Mouse (Mus musculus): Measurements from ENCODE around the gene Crybg2. TPM values are rescaled to one million over a fixed set of nuclear protein-coding genes. Genes with fewer than 3 reads are reported as not detected.

The Crybg2 gene
- total RNA-seq, 2 experiments from 2014 or later, result 0.25 to 0.28 TPM

GRCm38 (mm10) chr4:134119644-134120043 lies 59.0 kb downstream of the Crybg2 start:
- DNase-seq (ENCODE audit: low spot score in 2 of 2), result no peak

GRCm38 (mm10) chr4:134120192-134120805 lies 59.7 kb downstream of the Crybg2 start:
- DNase-seq (ENCODE audit: low spot score in 2 of 2), result no peak

- no peak for DNase-seq (ENCODE audit: low spot score in 2 of 2)
Measured at GRCm38 (mm10) chr4:134120916-134121315, 60.3 kb downstream of the Crybg2 start.

- no peak for DNase-seq (ENCODE audit: low spot score in 2 of 2)
Measured at GRCm38 (mm10) chr4:134121571-134121970, 61.0 kb downstream of the Crybg2 start.

GRCm38 (mm10) chr4:134122281-134122680 lies 61.7 kb downstream of the Crybg2 start:
- DNase-seq (ENCODE audit: low spot score in 2 of 2), result no peak

DNA sequence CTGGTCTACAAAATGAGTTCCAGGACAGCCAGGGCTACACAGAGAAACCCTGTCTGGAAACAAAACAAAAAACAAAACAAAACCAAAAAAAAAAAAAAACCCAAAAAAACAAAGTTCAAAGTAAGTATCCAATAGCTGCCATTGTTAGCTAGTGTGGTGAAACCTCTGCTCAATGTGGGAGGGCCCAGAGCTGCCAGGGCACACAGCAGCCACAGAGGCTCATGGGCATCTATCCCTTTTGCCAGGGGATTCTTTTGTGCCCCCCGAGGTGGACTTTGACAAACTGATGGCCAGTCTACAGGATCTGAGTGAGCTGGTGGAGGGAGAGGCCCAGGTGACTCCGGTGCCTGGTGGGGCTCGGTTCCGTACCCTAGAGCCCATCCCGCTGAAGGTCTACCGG lies 62.5 kb downstream of the Crybg2 start:
- DNase-seq (ENCODE audit: low spot score in 2 of 2), result no peak

GRCm38 (mm10) chr4:134123680-134124551 lies 63.3 kb downstream of the Crybg2 start:
- DNase-seq (ENCODE audit: low spot score in 2 of 2), result no peak

GRCm38 (mm10) chr4:134125383-134126060 lies 64.9 kb downstream of the Crybg2 start:
- DNase-seq (ENCODE audit: low spot score in 2 of 2), result no peak

DNA sequence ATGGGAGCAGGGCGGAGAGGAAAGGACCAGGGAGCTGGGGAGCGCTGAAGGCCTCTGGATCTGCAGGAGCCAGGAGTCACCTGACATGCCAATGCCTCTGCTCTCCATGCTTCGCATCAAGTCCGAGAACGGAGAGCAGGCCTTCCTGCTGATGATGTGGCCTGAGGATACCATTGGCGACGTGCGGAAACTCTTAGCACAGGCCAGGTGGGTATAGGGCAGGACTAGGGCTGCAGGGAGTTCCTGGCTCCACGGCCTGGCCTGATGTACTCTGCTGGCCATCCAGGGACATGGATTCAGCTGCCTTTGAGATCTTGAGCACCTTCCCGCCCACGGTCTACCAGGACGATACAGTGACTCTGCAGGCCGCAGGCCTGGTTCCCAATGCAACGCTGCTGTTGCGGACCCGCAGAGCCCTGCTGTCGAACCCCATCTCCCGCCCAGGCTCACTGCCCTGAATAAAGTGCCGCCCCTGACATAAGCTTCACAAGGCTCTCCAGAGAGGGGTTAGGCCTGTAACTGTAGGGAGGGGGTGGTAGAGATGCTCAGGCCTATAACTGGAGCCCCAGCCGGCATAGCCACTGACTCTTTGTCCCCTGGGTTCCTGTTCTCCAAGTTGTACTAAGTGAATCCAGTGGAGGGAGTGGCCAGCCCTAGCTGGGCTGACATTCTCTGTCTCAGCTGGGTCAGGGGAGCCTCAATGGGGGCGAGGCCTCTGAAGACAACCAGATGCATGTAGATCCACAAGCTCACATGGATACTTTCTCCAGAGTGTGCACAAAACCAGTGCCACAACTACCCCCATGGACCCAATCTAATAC lies 65.9 kb downstream of the Crybg2 start:
- no peak for DNase-seq (ENCODE audit: low spot score in 2 of 2)

GRCm38 (mm10) chr4:134127121-134127455 lies 66.5 kb downstream of the Crybg2 start:
- no peak for DNase-seq (ENCODE audit: low spot score in 2 of 2)

- DNase-seq (ENCODE audit: low spot score in 2 of 2), result no peak
Measured at GRCm38 (mm10) chr4:134127793-134128192, 67.2 kb downstream of the Crybg2 start.

- peak; percentile 59 to 70 for DNase-seq (ENCODE audit: low spot score in 2 of 2)
Measured at GRCm38 (mm10) chr4:134128221-134128982, 67.8 kb downstream of the Crybg2 start, which contains the start of gene Sh3bgrl3. Gene Sh3bgrl3 (minus strand): TSS chr4:134128789.

DNA sequence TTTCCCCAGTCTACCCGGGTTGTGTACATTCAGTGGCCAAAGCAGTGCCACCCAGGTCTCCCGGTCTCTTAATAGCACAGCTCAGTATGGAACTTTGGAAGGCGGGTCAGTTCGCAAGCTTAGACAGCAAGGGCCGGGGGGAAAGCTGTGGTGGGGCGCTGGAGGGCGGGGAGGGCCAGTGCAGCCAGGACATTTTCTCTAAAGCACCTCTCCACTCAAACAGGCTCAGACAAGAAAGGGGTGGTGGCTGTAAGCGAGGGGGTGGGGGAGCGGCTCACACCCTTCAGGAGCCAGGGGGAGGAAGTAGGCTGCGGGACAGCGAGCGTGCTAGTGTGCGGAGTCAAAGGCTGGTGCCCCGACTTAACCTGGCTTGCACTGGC lies 68.4 kb downstream of the Crybg2 start:
- no peak for DNase-seq (ENCODE audit: low spot score in 2 of 2)

DNA sequence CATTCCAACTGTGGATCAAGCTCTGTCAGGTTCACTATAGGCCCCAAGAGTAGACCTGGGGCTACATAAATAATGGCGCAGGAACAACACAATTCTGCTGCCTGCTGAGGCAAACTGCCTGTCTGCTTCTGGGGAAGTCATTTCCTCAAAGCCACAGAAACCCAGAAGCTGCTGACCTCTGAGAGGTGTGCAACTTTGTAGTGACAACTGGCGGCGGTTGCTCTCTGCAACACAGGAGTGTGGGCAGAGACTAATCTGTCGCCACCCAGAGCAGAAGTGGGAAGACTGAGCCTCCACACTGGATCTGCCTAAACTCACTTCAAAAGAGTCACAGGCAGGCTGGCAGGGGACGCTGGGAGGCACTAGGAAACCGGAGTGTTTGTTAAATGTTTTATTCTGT lies 68.9 kb downstream of the Crybg2 start:
- no peak for DNase-seq (ENCODE audit: low spot score in 2 of 2)

- no peak for DNase-seq (ENCODE audit: low spot score in 2 of 2)
Measured at GRCm38 (mm10) chr4:134132117-134132516, 71.5 kb downstream of the Crybg2 start.

DNA sequence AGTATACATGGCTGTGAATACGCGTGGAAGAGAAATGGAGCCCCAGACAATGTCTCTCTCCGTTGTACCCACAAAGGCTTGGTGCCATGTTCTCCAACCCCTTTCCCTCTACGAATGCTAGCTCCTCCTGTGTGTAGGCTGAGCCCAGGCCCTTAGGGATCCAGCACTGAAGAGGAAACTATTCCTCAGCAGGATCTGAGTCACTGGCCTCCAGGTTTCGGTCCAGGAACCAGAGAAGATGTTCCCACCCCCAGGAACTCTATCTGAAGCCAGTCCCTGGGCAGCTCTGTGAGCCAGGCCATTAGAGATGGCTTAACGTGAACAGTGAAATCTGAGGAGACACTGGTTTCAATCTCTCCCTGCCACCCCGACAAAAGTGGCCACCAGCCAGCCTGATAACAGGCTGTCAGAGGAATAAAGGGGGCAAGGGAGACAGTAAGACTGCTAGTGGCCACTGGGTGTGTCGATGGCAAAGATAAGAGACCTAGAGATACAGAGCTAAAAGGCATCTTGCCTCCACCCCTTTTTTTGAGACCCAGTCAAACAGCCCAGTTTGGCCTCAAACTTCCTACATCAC lies 72.0 kb downstream of the Crybg2 start:
- no peak for DNase-seq (ENCODE audit: low spot score in 2 of 2)

DNA sequence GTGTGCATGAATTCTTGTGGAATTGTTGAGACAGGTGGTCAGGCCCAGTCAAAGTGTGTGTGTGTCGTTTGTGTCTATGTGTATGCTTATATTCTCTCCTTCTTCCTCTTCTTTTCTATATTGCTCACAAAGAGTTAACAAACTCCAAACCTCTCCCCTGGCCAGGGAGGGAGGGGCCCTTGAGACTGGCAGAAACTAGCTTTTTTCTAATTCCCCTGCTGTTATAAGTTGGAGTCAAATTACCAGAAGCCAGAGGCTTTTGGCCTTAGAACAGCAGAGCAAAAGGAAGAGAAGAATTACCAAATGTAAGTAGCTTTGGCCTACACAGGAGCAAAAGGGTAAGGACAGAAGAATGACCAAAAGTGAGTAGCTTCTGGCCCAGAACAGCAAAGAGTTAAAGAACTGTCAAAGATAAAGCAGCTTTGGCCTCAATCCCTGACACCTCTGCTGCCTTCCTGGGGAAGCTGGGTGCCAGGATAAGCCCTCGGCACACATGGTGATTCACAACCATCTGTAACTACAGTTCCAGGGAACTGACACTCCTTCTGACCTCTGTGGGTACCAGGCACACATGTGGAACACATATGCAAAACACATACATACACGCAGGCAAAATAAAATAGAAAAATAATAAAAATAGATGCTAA lies 75.8 kb downstream of the Crybg2 start:
- no peak for DNase-seq (ENCODE audit: low spot score in 2 of 2)

- no peak for DNase-seq (ENCODE audit: low spot score in 2 of 2)
Measured at GRCm38 (mm10) chr4:134138857-134139256, 78.2 kb downstream of the Crybg2 start.
